Mouse (Mus musculus): Measurements from ENCODE around the gene Dram1. TPM values are rescaled to one million over a fixed set of nuclear protein-coding genes. Genes with fewer than 3 reads are reported as not detected.

Dram1 gene
- total and polyA plus RNA-seq, 2 experiments from 2014 or later = 0.39 to 0.44 TPM

DNA sequence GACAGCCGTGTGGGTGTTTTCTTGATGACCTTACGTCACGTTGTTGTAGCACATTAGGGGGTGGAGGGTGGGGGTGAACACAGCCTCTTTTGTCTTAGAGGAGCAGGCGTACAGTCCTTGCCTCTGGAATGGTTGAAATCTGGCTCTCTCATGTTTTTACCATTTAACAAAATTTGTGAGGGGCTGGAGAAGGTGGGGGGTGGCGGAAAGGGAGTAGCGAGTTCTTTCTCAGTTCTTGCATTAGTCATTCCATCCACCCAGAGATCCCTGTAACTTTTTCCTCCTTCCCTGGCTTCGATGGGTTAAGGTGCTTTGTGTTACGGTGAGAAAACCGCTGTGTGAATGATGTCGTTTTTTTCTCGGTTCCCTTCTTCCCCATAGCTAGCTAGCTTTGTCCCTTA is 41.3 kb upstream of the Dram1 start:
- Histone ChIP-seq H3K9ac (replicated peaks; ENCODE audit: low read length, poor library complexity, severe bottlenecking) (no peak overlapping the region), H3K9me3 (ENCODE audit: low read length) (no peaks in the 10 kb centered on the region), H3K27ac (ENCODE audit: low read depth, low read length) (no peak overlapping the region), H3K4me2 (ENCODE audit: low read depth, low read length, poor library complexity, severe bottlenecking) (no peak overlapping the region), H3K27me3 (ENCODE audit: insufficient read depth, low read length) (no peaks in the 10 kb centered on the region), H3K4me3 (ENCODE audit: low read depth, low read length) (no peak overlapping the region), H3K36me3 (ENCODE audit: insufficient read depth, low read length) (peaks cover 51% of the 10 kb centered on the region), H3K4me1 (ENCODE audit: insufficient read depth, low read length) (no peaks in the 10 kb centered on the region)
- DNase-seq (ENCODE audit: low spot score) = no peak
- 82% methylated on average over 11 of the region's 11 CpGs for WGBS
- no peak for ATAC-seq (ENCODE audit: low FRiP score)
- TF ChIP-seq CTCF (IDR thresholded peaks at IDR 0.05) = no peak

DNA sequence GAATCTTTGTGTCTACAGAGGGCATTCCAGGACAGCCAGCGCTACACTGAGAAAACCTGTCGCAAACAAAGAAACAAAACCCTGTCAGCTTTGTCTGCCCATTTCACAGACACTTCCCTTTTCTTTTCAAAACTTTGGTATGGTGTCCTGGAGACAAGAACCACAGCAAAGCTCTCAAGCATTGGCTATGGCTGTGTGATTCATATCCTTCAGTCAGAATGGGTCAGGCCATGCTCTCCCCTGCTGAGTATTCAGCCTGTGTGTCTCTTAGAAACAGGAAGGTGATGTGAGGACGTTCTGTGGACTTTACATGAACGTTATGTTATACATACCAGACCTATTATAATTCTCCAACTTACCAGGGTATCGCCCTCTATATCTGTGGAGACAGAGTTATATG is 38.8 kb upstream of the Dram1 start:
- ATAC-seq (ENCODE audit: low FRiP score) = no peak
- no peak for TF ChIP-seq CTCF (IDR thresholded peaks at IDR 0.05)

DNA sequence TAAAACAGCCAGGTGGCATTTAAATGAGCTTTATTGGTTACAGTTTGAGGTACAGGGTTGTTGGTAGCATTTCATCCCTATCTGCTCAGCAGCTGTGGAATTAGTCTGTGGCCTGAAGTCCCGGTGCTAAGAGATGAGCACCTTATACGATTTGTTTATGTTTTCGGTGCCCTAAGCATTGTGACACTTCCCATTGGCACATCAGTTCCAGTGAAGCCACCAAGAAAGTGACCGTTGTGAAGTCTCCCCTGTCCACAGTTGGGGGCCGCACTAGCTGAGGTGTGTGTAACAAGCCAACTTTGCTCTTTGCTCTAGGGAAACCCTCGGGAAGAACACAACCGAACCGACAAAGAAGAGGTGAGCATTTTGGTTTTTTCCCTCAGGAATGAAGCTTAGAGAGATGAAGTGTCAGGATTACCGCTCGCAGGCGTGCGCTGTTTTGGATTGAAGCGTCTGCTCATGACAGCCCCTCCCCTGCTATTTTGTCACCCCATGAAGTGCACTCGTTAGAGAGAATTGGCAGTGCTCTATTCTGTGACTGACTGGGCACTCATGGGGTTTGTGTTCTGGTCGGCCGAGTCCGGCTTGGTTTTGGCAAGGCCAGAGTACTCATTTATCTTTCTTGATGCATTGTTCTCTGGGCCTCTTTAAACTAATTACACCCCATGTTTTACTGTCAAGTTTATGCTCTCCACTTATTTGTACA is 33.6 kb upstream of the Dram1 start:
- no peak for ATAC-seq (ENCODE audit: low FRiP score)
- 60% methylated on average over 17 of the region's 17 CpGs for WGBS
- TF ChIP-seq CTCF (IDR thresholded peaks at IDR 0.05) = no peak
- peak; percentile 25 for DNase-seq (ENCODE audit: low spot score)
- peaks cover 12% of the 10 kb centered on the region for H3K36me3 ChIP-seq (ENCODE audit: insufficient read depth, low read length)
- H3K27ac ChIP-seq (ENCODE audit: low read depth, low read length) = no peak overlapping the region
- no peak overlapping the region for H3K9ac ChIP-seq (replicated peaks; ENCODE audit: low read length, poor library complexity, severe bottlenecking)
- no peaks in the 10 kb centered on the region for H3K27me3 ChIP-seq (ENCODE audit: insufficient read depth, low read length)
- no peak overlapping the region for H3K4me3 ChIP-seq (ENCODE audit: low read depth, low read length)
- no peak overlapping the region for H3K4me2 ChIP-seq (ENCODE audit: low read depth, low read length, poor library complexity, severe bottlenecking)
- H3K4me1 ChIP-seq (ENCODE audit: insufficient read depth, low read length) = no peaks in the 10 kb centered on the region
- no peaks in the 10 kb centered on the region for H3K9me3 ChIP-seq (ENCODE audit: low read length)

More for the DNA sequence above, 38.8 kb upstream of the Dram1 start:
- peaks cover 47% of the 10 kb centered on the region for H3K36me3 ChIP-seq (ENCODE audit: insufficient read depth, low read length)
- no peaks in the 10 kb centered on the region for H3K27me3 ChIP-seq (ENCODE audit: insufficient read depth, low read length)
- DNase-seq (ENCODE audit: low spot score) = no peak
- H3K9ac ChIP-seq (replicated peaks; ENCODE audit: low read length, poor library complexity, severe bottlenecking) = no peak overlapping the region
- H3K4me2 ChIP-seq (ENCODE audit: low read depth, low read length, poor library complexity, severe bottlenecking) = no peak overlapping the region
- WGBS = 87% methylated on average over 5 of the region's 5 CpGs
- H3K4me1 ChIP-seq (ENCODE audit: insufficient read depth, low read length) = no peaks in the 10 kb centered on the region
- no peak overlapping the region for H3K4me3 ChIP-seq (ENCODE audit: low read depth, low read length)
- no peaks in the 10 kb centered on the region for H3K9me3 ChIP-seq (ENCODE audit: low read length)
- no peak overlapping the region for H3K27ac ChIP-seq (ENCODE audit: low read depth, low read length)

- DNase-seq (ENCODE audit: low spot score) = no peak
- TF ChIP-seq CTCF (IDR thresholded peaks at IDR 0.05) = no peak
- H3K36me3 ChIP-seq (ENCODE audit: insufficient read depth, low read length) = 0 out of 2 replicates have a peak, but pooled peaks cover 3% of the 10 kb centered on the region
Measured at GRCm38 (mm10) chr10:88409751-88410150, 30.9 kb upstream of the Dram1 start.

DNA sequence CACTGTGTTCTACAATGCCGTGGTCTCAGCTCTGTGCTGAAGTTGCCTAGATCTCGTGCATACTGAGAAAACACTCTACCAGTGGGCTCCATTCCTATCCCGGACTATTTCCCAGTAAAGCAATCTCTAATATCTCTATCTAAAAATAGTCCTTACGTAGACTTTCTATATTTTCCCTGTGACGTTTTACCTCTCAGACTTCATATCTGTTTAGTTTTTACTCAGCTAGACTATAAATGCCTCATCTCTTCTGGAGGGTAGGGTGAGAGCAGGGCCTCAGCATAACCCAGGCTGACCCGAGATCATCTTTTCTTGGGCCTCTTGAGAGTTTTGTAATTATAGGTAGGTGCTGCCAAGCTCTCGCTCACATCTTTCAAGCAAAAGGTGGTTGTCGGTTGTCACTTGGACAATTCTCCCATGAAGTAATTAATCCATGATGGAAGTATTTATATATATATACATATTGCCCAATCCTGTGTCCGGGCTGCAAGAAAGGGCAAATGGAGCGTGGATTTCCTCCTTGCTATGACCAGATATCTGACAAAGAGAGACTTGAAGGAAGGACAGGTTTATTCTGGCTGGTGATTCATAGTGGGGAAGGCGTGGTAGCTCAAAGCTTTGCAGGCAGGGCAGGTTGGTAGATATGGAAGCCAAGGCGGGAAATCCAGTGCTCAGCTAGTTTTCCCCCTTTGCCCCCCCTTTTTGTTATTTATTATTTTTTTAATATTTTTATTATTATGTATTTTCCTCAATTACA is 29.2 kb upstream of the Dram1 start:
- ATAC-seq (ENCODE audit: low FRiP score) (no peak), DNase-seq (ENCODE audit: low spot score) (no peak)
- H3K4me2 ChIP-seq (ENCODE audit: low read depth, low read length, poor library complexity, severe bottlenecking) = no peak overlapping the region
- no peak overlapping the region for H3K9ac ChIP-seq (replicated peaks; ENCODE audit: low read length, poor library complexity, severe bottlenecking)
- no peak overlapping the region for H3K27ac ChIP-seq (ENCODE audit: low read depth, low read length)
- H3K9me3 ChIP-seq (ENCODE audit: low read length) = no peaks in the 10 kb centered on the region
- H3K4me1 ChIP-seq (ENCODE audit: insufficient read depth, low read length) = no peaks in the 10 kb centered on the region
- 95% methylated on average over 12 of the region's 12 CpGs for WGBS
- H3K36me3 ChIP-seq (ENCODE audit: insufficient read depth, low read length) = no peaks in the 10 kb centered on the region
- H3K4me3 ChIP-seq (ENCODE audit: low read depth, low read length) = no peak overlapping the region
- H3K27me3 ChIP-seq (ENCODE audit: insufficient read depth, low read length) = no peaks in the 10 kb centered on the region
- no peak for TF ChIP-seq CTCF (IDR thresholded peaks at IDR 0.05)

More at GRCm38 (mm10) chr10:88409751-88410150, 30.9 kb upstream of the Dram1 start:
- H3K27ac ChIP-seq (ENCODE audit: low read depth, low read length) = no peak overlapping the region
- no peak overlapping the region for H3K4me2 ChIP-seq (ENCODE audit: low read depth, low read length, poor library complexity, severe bottlenecking)
- 52% methylated on average over 2 of the region's 2 CpGs for WGBS
- ATAC-seq (ENCODE audit: low FRiP score) = no peak
- H3K27me3 ChIP-seq (ENCODE audit: insufficient read depth, low read length) = no peaks in the 10 kb centered on the region
- H3K4me3 ChIP-seq (ENCODE audit: low read depth, low read length) = no peak overlapping the region
- no peaks in the 10 kb centered on the region for H3K4me1 ChIP-seq (ENCODE audit: insufficient read depth, low read length)
- no peak overlapping the region for H3K9ac ChIP-seq (replicated peaks; ENCODE audit: low read length, poor library complexity, severe bottlenecking)
- H3K9me3 ChIP-seq (ENCODE audit: low read length) = no peaks in the 10 kb centered on the region

GRCm38 (mm10) chr10:88405812-88406211 is 26.9 kb upstream of the Dram1 start:
- DNase-seq (ENCODE audit: low spot score) (no peak), ATAC-seq (ENCODE audit: low FRiP score) (no peak)
- Histone ChIP-seq H3K36me3 (ENCODE audit: insufficient read depth, low read length) (no peaks in the 10 kb centered on the region), H3K4me3 (ENCODE audit: low read depth, low read length) (no peak overlapping the region), H3K4me1 (ENCODE audit: insufficient read depth, low read length) (no peaks in the 10 kb centered on the region), H3K27ac (ENCODE audit: low read depth, low read length) (no peak overlapping the region), H3K9me3 (ENCODE audit: low read length) (no peaks in the 10 kb centered on the region), H3K9ac (replicated peaks; ENCODE audit: low read length, poor library complexity, severe bottlenecking) (no peak overlapping the region), H3K4me2 (ENCODE audit: low read depth, low read length, poor library complexity, severe bottlenecking) (no peak overlapping the region), H3K27me3 (ENCODE audit: insufficient read depth, low read length) (no peaks in the 10 kb centered on the region)
- TF ChIP-seq CTCF (IDR thresholded peaks at IDR 0.05) = no peak
- 78% methylated on average over 7 of the region's 7 CpGs for whole genome bisulfite sequencing

Data from midbrain, postnatal 0 days (tissue).